Mouse (Mus musculus) liver, adult 2 months (tissue): ENCODE results near the gene Arid2.

Experiments
- CTCF ChIP-seq: fragments of 200-500 bp; IDR thresholded peaks from 2 replicates; pipeline ENCODE4 v1.5.1; 2011; ENCODE audit warnings: low read depth, low read length, control low read depth
- POLR2A ChIP-seq: fragments of 200-500 bp; IDR thresholded peaks from 2 replicates; pipeline ENCODE4 v1.6.1; 2011; ENCODE audit warnings: low read length, control low read depth; ENCODE audit not compliant: insufficient read depth; ENCODE audit errors: extremely low read depth

- TF ChIP-seq CTCF (no peak), POLR2A (no peak)
Observed at GRCm38 (mm10) chr15:96268610-96269009, 18.7 kb upstream of the Arid2 start.
